Mouse (Mus musculus): ENCODE measurements around the gene Smyd3.

The Smyd3 gene

DNA sequence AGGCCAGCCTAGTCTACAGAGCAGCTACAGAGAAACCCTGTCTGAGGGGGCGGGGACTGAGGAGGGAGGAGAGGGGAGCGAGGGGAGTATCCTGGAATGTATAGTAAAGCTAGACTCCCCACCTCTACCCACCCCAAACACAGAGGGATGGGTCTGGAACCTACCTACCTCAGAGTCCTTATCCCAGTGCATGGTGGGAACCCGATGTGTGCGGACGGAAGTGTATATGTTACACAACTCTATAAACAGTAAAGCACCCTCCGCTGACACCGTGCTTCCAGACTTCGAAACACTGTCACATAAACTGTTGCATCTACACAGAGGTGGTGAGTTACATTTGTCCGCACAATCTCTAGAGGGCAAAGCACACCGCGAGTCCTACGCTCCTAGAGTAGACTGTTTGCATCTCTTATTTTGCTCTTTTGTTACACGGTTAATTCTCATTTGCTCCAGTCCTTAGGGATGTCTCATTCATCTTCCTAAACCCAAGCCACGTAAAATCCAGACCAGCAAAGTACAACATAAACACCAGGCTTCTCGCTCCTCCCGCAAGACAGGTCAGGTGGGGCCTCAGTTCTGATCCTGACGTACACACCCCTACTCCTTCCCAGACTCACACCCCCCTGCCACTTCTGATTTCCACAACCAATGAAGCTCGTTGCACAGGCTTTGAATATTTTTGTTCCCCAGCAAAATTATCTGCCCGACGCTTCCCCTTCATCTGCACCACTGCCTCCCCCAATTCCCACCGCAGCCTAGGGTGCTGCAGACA, 714 bp downstream of the Smyd3 start:
- peak in 1 of 2 experiments; percentile 17 for DNase-seq (ENCODE audit: low spot score in 2 of 2)

DNA sequence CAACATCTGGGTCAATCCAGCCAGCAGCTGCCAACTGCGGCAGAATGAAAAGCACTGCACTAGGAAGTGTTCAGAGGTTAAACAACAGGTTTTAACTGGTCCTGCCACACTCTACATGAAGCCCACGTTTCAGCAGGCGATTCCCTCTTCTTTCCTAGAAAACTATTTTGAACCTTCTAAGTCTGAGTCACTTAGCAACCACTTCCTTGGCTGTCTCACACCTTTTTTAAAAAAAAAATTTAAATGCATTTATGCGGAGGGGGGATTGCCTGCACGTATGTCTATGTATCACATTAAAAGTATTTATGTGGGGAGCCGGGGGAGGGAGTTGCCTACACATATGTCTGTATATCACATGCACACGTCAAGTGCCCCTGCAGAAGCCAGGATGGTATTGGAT, 5.9 kb downstream of the Smyd3 start:
- no peak for DNase-seq (ENCODE audit: low spot score in 2 of 2)

DNA sequence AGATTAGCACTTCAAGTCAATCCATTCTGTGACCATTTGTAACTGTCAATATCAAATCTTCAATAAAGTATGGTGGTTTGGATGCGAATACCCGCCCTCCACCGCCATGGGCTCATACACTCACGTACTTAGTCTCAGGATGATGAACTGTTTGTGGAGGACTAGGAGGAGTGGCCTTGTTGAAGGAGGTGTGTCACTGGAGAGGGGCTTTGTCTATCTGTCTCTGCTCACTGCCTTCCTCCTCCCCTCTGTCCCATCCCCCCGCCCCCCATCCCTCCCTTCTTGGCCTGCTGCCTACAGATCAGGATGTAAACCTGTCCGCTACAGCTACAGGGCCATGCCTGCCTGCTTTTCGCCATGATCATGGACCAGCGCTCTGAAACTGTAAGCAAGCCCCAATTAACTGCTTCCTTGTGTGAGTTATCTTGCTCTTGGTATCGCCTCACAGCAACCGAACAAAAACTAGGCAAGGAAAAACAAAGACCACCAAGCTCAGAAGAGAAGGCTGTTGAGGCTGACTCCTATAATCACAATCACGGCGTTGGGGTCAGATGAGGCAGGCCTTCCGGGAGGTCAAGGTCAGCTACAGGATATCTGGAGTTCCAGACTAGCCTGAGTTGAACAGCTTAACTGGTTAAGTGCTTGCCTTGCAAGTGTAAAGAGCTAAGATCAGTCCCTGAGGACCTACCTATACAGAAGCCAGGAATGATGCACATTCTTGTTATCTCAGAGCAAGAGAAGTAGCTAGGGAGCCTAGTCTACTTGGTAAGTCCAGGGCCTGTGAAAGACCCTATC, 7.1 kb downstream of the Smyd3 start:
- DNase-seq (ENCODE audit: low spot score in 2 of 2): no peak

DNA sequence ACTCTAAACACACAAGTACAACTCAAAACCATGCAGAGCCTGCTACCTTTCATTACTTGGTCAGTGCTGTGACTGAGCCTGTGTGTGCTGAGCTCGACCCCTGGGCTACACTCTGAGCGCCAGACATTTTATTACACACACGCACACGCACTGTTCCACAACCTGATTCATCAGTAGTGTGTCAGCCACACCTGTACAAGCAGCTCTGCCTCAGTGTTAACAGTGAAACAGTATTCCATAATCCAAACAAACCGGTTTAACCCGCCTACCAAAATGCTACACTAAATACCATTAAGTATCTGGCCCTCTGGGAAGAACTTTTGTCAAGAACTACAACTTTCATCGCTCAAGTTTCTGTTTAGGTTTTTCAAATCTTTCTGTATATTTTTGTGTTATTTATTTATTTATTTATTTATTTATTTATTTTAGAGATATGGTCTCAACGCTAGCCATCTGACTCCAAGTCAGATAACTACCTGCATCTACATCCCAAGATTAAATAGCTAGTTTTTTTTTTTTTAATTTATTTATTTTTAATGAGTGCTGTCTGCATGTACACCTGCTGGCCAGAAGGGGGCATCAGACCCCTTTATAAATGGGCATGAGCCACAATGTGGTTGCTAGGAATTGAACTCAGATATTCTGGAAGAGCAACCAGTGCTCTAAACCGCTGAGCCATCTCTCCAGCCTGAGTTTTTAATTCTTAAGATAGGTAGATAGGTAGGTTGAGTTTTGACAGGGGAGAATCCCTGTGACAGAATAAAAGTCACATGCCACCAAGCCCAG, 11.1 kb downstream of the Smyd3 start:
- DNase-seq (ENCODE audit: low spot score in 2 of 2): no peak

DNA sequence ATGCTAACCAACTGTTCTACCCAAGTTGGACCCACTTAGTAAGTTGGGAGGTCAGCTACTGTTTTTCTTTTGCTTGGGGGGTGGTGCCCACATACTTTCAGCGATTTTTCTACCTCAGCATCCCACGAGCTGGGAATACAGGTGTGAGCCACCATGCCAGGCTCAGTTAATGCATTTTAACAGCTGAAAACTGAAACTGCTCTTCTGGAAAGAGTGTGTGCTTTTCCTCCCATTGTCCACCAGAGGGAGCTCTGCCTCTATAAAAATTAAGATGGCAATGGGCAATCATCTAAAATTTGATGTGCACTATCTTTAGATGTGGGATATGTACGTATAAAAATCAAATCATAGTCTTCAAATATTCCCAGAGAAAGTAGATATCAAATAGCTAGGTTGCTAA, 15.3 kb downstream of the Smyd3 start:
- no peak for DNase-seq (ENCODE audit: low spot score in 2 of 2)

DNA sequence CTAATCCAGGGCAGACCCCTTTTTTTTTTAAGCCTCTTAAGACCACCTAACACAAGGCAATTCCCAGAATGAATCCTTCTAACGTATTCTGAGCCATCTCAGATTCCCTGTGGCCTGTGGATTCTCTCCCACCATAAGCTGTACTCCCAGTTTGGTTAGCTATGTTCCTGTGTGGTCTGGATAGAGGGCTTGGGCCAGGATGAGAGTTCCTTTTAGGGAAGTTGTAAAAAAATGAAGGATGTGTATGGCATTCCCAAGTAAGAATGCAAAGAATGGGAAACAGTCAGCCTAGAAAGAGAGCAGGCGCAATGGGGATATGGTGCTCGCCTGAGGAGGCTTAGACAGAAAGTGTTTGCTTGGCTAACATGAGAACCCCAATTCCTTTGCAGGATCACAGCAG, 18.6 kb downstream of the Smyd3 start:
- DNase-seq (ENCODE audit: low spot score in 2 of 2): no peak

DNA sequence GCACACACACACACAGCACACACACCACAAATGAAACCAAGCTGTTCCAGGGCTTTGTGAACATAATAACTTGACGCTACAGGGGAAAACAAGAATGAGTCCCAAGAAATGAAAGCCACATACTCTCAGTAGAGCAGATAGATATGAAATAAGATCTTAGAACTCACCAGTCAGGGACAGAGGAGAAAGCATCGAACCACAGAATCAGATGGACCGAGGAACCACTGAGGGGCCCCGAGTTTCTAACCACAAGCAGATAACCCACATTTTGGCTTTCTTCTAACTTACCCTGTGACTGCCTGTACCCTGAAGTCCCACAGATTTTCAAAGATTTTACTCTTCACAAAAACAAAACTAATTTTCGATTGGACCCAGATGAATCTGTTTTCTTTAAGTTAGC, 24.9 kb downstream of the Smyd3 start:
- DNase-seq (ENCODE audit: low spot score in 2 of 2): no peak

DNA sequence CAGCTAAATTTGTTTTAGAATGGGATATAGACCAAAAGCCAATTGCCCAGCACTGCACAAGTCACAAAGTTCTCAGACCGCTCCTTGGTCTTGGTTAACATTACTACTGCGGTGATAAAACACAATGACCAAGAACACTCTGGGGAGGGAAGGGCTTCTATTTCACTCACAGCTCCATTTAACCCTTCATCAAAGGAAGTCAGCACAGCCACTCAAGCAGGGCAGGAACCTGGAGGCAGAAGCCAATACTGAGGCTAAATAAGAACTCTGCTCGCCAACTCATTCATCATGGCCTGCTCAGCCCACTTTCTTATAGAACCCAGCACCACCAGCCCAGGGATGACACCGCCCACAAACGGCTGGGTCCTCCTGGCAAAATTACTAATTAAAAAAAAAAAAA, 29.3 kb downstream of the Smyd3 start:
- no peak for DNase-seq (ENCODE audit: low spot score in 2 of 2)

DNA sequence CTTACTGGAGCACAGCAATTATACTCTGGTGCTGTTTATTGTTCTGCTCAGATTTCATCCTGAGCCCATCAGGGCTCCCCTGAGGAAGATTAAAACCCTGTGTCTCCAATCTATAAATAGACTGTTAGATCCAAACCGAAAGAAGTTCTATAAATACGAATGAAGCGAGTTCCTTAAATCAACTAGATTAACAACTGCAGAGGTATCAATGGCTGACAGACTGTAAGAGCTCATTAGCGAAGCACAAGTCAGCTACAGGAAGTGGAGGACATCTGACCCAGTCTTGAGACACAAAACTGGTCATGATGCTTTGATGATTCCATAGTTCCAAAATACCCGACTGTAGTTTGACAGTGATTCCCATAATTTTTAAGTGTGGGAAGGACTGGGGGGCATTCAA, 29.9 kb downstream of the Smyd3 start:
- no peak for DNase-seq (ENCODE audit: low spot score in 2 of 2)

DNA sequence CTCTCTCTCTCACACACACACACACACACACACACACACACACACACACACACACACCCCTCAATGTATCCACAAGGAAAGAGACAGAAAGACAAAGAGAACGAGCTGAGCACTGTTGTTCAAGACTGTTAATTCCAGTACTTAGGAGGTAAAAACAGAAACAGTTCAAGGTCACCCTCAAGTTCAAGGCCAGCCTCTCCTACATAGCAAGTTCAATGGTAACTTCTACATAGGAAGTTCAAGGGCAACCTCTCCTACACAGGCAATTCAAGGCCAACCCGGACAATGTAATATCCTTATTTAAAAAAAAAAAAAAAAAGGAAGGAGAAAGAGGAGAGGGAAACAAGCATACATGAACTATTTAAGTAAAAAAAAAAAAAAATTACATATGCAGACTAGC, 30.6 kb downstream of the Smyd3 start:
- no peak for DNase-seq (ENCODE audit: low spot score in 2 of 2)

DNA sequence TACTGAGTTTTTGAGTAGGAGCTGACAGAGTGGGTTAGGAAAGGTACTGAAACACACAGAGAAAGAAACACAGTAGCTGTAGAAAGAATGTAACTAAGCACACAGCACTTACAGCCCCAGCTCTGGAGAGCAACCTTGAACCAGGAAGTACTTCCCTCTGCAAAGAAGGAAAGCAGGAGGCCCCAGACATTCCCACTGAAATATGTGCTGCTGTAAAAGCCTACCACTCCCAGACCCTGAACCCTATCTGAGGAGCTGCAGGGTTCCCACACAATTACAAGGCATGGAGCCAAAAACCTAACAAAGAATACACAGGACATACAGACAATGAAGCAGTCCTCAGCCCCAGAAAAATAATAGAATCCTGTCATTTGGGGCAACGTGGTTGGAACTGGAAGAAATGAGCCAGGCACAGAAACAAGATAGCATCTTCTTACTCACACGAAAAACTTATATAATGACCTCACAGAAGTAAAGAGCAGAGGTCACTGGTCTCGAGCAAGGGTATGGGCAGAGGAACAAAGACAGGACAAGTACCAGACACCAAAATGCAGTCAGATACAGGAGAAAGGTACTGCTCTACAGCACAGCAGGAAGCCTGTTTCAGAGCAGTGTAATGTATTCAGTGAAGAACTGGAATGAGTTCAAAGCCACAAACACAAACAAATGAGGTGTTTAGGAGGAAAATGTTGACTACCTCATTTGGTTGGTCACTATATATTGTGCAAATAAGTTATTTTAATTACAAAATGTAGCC, 31.9 kb downstream of the Smyd3 start:
- no peak for DNase-seq (ENCODE audit: low spot score in 2 of 2)

DNA sequence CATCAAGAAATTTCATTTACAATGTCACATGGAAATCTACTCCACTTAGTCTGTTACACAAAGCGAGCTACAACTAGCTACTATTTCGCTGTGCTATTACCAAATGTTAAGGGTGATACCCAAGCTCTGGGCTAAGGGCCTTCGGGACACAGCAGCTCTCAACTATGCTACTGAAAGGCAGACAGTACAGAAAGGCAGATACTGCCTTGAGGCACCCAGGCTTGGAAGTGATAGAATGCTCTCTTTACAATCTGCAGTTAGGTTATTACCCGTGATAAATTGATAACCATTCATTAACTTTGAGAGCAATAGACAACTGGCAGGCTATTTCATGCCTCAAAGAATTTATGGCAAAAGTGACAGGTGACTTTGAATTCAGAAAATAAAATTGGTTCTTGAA, 37.0 kb downstream of the Smyd3 start:
- no peak for DNase-seq (ENCODE audit: low spot score in 2 of 2)

DNA sequence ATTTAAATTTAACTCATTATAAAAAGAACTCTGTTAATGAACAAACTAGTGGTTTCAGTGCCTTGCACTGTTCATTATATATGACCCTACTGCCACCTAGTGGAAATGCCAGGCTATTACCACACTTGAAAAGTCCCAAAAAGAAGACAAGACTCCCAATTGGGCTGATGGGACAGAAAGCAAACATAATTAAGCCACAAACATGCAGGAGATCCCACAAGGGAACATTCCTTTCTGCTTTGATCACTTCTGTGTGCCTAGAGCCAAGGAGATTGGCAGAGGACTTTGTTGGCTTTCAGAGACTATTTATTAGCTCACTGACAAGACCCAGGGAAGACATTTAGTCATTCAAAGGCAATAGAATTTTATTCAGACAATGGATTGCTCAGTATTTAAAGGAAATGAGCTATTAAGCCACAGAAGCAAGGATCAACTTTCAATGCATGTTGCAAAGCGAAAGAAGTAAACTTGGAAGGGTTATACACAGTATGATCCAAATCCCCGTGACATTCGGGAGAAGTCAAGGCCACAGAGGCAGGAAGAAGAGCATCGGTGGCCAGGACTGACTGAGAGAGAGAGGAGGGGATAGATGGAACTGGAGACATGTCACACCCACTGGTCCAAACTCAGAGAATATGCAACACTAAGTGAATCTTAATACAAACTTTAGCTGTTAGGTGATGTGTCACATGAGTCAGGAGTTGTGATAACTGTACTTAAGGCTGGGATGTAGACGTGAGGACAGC, 40.5 kb downstream of the Smyd3 start:
- DNase-seq (ENCODE audit: low spot score in 2 of 2): peak; percentile 37 to 68

DNA sequence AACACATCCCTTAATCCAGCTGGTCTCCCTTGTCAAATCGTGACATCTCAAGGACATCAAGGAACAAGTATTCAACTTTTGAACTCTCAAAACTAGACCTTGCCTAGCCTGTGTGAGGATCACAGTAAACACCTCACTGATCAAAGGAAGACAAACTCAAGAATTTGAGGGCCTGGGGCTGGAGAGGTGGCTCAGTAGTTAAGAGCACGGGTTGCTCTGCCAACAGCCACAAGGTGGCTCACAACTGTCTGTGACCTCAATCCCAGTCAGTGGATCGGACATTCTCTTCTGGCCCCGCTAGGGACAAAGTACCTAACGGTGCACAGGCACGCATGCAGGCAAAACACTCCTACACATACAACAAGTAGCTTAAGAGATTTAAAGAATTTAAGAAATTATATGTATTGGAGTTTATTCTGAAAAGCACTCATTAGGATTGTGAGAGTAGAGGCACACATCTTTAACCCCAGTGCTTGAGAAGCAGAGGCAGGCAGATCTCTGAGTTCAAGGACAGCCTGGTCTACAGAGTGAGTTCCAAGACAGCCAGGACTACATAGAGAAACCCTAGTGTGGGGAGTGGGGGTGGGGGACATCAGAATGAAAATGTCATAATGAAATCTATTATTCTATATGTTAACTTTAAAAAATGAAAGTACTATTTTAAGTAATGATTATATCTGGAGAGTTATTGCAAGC, 41.2 kb downstream of the Smyd3 start:
- DNase-seq (ENCODE audit: low spot score in 2 of 2): no peak

DNA sequence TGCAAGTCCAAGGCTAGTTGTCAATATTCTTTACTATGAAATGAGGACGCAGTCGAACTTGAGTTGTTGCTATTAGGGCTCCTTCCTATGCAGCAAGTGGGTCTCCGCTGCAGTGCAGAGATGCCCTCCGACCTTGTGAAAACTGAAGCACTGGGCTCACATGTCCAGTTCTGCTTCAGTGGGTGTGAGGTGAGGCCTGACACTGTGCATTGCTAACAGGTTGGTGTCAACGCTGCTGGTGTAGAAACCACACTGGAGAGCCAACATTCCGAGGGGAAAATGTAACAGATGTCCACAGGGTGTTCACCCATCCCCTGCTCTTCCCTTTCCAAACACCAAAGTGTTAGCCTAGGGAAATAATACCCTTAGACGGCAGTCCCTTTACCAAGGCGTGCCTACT, 43.1 kb downstream of the Smyd3 start:
- DNase-seq (ENCODE audit: low spot score in 2 of 2): no peak

DNA sequence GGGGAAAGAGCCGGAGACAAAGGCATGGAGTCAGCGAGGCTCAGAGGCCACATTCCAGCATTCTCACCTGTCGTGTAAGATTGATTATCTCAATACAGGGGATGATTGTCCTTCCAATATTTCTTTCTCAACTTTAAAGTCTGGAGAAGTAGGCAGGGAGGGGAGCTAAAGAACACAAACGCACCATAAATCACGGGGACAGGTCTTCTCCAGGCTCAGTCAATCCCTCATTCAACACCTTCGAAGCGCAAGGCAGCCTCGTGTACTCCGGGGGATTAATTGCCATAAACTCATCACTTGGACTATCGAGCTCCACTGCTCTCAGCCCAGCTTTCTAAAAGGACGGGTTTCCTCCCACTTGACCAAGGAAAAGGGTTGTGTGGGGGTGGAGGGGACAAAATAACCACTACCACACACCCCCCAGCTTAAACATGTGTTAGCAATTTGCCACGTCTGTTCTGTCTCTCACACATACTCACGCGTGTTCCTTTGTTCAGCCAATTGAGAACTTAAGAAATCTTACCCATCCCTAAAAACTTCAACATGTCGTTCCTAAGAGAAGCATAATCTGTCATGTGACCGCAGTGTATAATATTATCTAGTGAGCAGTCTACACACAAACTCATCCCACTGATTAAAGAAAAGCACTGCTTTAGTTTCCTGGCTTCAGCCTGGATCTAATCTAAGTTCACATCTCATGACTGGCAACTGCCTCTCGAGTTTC, 43.8 kb downstream of the Smyd3 start:
- DNase-seq (ENCODE audit: low spot score in 2 of 2): no peak

DNA sequence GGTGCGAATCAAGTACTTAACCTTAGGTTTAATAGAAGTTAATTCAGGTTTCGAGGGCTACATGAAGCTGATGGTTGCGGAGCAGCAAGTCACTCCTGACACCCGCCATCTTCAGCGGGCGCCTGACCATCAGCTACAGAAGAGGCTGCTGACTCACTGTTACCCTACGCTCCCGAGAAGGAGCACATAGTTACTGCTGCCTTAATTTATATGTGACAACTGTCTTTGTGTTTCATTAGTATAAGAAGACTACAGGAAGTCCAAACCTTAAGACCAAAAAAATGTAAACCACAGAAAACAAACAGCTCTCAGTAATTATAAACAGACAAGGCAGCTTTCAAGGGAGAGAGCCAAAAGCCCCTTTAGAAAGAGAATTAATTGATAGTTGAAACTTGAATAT, 49.9 kb downstream of the Smyd3 start:
- DNase-seq (ENCODE audit: low spot score in 2 of 2): no peak

DNA sequence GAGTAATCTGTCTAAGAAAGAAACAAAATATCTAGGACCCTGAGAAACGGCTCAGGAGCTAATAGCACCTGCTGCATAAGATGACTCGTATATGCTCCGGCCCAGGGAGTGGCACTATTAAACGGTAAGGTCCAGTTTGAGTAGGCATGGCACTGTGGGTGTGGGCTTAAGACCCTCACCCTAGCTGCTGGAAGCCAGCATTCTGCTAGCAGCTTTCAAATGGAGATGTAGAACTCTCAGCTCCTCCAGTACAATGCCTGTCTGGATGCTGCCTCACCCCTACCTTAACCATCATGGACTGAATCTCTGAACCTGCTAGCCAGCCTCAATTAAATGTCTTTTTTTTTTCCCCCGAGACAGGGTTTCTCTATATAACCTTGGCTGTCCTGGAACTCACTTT, 55.5 kb downstream of the Smyd3 start:
- no peak for DNase-seq (ENCODE audit: low spot score in 2 of 2)

DNA sequence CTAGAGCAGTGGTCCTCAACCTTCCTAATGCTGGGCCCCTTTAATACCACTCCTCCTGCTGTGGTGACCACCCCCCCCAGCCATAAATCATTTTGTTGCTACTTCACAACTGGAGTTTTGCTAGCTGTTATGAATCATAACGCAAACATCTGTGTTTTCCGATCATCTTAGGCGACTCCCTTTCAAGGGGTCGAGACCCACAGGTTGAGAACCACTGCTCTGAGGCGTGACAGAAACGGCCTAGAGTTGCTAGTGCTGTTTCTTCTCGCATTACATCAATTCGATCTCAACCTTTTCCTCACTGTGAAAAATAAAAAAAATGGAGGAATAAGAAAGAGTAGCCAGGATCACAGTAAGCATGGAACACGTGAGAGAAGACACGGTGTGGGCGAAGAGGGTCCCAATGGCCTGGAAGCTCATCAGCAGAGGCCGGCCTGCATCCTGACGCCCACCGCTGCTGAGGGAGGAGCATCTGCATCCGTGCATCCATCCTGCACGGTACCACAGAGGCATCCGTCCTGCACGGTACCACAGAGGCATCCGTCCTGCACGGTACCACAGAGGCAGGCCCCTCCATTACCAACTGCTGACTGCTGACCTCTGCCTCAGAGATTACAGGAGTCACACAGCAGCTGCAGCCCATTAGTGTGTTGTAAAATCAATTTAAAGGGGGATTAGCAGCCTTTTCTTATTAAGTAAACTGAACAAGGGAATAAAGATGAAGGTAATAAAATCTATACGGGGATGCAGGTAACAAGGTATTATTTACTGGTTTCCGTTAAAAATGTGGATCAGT, 56.6 kb downstream of the Smyd3 start:
- no peak for DNase-seq (ENCODE audit: low spot score in 2 of 2)
